Mouse (Mus musculus): ENCODE data around the gene Ccdc85a.
A peak's percentile ranks its signal among the peaks of the same experiment; 100 is the strongest.
"Not testable (repeated sequence)": the region's sequence is repeated elsewhere in the genome, so short reads cannot be mapped to it uniquely, and the experiment has no call there.

Gene Ccdc85a

DNA sequence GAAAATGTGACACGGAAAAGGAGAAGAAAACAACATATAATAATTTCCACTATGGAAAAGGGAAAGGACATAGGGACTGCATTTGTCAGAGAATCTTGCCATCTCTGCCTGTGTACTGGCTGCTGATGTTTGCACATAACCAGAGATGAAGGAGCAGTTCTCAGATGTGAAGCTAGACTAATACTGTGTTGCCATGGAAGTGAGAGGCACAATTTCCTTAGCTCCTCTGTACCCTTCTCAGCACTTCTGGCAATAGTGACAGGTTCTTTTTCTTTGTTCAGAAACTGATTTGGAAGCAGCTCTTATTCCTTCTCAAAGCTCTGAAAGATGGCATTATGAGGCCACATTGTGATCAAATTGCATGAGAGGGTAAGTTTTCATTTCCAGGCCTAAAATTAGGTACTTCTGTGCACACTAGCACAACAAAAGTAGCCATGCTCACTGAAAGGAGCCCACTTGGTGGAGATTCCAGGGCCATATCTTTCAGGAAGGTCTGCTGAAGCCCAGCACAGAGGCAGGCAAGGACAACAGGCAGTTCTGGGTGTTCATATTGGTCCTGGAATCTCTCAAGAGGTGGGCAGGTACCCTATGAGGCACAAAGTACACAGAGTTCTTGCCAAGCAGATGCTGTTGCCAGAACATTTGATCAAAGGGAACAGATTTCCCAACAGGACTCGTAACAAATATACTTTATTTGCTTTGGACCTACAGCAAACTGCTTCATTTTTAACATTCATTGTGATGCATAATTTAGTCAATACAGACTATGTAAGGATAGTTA is 161.5 kb downstream of the Ccdc85a start:
- no peak for DNase-seq (ENCODE audit: low spot score in 2 of 2)

DNA sequence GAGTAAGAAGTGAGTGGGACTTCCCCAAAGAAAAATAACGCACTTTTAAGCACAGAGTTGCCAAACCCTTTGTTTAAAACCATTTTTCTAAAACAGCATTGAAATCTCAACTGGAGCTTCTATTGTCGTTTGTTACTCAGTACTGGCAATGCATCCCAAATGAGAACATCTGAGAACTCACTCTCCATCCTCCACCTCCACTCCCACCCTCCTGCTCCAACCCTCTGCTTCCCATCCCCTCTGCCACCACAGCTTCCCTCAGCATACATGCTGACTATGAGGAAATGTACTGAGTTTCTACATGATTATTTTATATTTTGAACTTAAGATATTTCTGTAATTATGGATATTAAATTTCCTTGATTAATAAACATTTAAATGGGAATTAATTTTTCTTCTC is 168.3 kb downstream of the Ccdc85a start:
- no peak for DNase-seq (ENCODE audit: low spot score in 2 of 2)

GRCm38 (mm10) chr11:28409880-28410279 is 174.2 kb downstream of the Ccdc85a start:
- not testable (repeated sequence) for DNase-seq (ENCODE audit: low spot score in 2 of 2)

DNA sequence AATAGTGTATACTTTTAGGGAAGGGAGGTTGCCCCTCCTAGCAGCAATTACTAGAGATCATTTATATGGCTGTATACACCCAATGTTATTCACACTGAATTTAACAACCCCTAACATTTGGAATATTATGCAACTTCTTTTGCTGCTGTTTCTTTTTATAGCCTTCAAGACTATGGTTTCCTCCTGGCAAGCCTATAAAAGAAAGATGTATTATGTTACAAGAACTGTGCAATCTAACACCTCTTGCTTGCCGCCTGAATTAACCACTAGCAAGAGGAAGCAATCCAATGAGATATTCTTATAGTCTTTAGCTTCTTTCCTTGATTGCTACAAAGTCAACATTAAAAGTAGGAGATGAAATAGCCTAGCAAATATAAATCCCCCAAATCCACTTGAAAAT is 187.0 kb downstream of the Ccdc85a start:
- DNase-seq (ENCODE audit: low spot score in 2 of 2): no peak

GRCm38 (mm10) chr11:28375891-28376290 is 208.2 kb downstream of the Ccdc85a start:
- DNase-seq (ENCODE audit: low spot score in 2 of 2): no peak

DNA sequence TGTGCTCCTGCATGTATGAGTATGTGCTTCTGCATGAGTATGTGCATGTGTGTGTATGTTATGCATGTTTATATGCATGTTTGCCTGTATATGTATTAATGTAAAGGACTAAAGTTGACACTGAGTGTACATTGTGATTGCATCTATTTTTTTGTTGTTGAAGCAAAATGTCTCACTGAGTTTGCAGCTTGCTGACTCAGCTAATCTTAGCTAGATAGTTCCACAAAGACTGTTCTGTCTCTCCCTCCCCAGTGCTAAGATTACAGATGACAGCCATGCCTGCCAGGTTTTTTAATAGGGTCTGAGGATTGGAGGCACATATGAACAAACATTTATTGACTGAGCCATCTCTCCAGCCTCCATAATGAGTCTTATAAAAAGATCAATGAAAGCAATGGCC is 209.5 kb downstream of the Ccdc85a start:
- no peak for DNase-seq (ENCODE audit: low spot score in 2 of 2)

- DNase-seq (ENCODE audit: low spot score in 2 of 2): not testable (repeated sequence)
Observed at GRCm38 (mm10) chr11:28371381-28371780, 212.7 kb downstream of the Ccdc85a start.

GRCm38 (mm10) chr11:28365929-28366244 is 218.2 kb downstream of the Ccdc85a start:
- no peak for DNase-seq (ENCODE audit: low spot score in 2 of 2)

DNA sequence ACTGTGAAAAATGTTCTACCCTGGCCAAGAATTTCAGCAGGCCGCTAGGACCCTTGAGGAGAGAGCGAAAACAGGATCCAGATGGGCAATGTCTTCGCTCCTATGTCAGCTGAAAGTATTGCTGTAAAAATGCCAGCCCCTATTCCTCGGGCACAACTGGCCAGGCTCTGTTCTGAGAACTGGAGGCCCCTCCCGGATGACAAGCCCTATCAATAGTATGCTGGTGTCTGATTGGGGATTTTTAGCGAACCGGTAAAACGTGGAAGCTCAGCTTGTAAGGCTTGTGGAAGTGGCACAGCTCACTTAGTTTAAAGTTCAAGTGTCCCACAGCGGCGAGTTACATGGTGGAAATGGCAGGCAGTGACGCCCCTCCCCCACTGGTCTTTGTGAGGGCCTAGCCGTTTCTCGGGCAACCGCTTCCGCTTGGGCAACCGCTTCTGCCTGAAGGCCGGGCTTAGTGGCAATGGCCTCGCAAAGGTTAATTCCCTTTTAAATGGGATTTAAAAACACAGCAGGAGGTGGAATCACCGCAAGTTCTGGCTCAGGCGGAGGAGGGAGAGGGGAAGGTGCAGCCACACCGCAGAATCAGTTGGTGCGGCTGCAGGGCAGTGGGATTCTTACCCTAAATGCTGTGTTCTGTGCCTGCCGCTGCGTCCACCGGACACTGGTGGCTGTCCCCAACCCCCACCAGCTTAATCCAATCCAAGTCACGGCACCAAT is 218.8 kb downstream of the Ccdc85a start:
- peak; percentile 34 to 65 for DNase-seq (ENCODE audit: low spot score in 2 of 2)

DNA sequence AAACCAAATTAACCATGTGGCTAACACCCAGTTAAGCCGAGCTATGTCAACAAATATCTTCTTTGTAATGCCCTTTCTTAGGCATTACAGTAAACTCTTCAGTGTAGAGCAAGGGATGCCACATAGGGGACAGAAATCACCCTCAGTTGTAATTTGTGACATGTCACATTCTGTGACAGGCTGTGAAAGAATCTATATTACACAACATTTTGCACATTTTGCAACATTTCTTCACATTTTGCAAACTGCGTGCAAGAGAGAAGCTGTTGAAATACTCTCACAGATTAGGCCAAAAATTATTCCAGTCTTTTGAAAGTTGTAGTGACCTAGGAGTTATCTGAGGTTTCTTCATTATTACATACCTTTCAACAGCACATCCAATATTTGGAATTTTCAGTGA is 240.7 kb downstream of the Ccdc85a start:
- no peak for DNase-seq (ENCODE audit: low spot score in 2 of 2)

- DNase-seq (ENCODE audit: low spot score in 2 of 2): no peak
Observed at GRCm38 (mm10) chr11:28341887-28342286, 242.2 kb downstream of the Ccdc85a start.

- DNase-seq (ENCODE audit: low spot score in 2 of 2): not testable (repeated sequence)
Observed at GRCm38 (mm10) chr11:28339224-28340150, 244.6 kb downstream of the Ccdc85a start, which contains the start of gene Gm6685. Gene Gm6685 (minus strand): TSS chr11:28339867.
